Mouse (Mus musculus) frontal cortex, postnatal 25 days (tissue): ENCODE data around the gene Sema4a.

Source experiments
- DNase-seq, 2 experiments: peaks; one replicate each; pipeline ENCODE4 v3.0.0; 2022; ENCODE audit warnings: low spot score in 2 of 2

Sema4a gene

DNA sequence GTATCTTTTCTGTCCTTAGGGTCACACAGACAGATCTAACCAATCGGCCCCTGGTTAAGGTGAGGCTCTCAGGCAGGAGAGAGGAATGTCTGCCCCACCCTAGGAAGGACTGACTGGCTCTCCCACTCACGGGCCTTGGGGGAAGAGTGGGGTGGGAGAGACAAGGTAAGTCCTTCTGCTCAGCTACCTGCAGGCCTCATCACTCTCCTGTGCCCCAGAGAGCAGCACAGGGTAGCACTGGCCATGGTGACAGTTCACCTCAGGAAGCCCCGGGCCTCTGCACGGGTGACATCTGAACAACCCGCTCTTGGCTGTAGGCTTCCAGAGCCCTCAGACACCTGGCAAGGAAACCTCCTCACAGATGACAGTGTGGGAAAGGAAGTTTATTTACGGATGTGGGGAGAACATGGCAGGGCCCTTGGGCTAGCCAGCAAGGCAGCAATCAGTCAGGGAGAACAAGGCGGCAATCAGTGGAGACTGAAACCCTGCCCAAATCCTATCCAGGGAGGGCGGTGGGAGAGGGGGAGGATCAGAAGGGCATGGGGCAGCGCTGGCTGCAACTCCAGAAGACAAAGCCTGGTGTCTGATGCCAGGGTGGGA is 67.1 kb downstream of the Sema4a start:
- DNase-seq: no peak
